Mouse (Mus musculus): ENCODE results near the gene Tgfbr3.

Tgfbr3 gene

GRCm38 (mm10) chr5:107068146-107068545, 221.3 kb downstream of the Tgfbr3 start:
- DNase-seq = no peak

GRCm38 (mm10) chr5:107067531-107067930, 221.9 kb downstream of the Tgfbr3 start:
- DNase-seq = no peak

- DNase-seq = no peak
Observed at GRCm38 (mm10) chr5:107064922-107065321, 224.5 kb downstream of the Tgfbr3 start.

- no peak for DNase-seq
Observed at GRCm38 (mm10) chr5:107062229-107062852, 227.1 kb downstream of the Tgfbr3 start.

- DNase-seq = no peak
Observed at GRCm38 (mm10) chr5:107059514-107059913, 229.9 kb downstream of the Tgfbr3 start.

- DNase-seq = no peak
Observed at GRCm38 (mm10) chr5:107058642-107059041, 230.8 kb downstream of the Tgfbr3 start.

Data from thymus, adult 18-20 months (tissue).